Mouse (Mus musculus): ENCODE measurements at regions not wholly inside any gene's neighbourhood (a gene's known extent, or its start where the extent isn't known, plus 50 kb on each side); places are given as distances from the start of the nearest gene placed in this dataset.

- ATAC-seq (replicated peaks; ENCODE audit: low read depth, poor library complexity, severe bottlenecking) = no peak
Observed at GRCm38 (mm10) chr14:45964043-45964442, 306.1 kb upstream of the Ddhd1 start.

- no peak for ATAC-seq (replicated peaks; ENCODE audit: low read depth, poor library complexity, severe bottlenecking)
Observed at GRCm38 (mm10) chr14:45983206-45983857, 325.4 kb upstream of the Ddhd1 start.

GRCm38 (mm10) chr14:45984135-45984892 is 326.4 kb upstream of the Ddhd1 start:
- ATAC-seq (replicated peaks; ENCODE audit: low read depth, poor library complexity, severe bottlenecking) = no peak

- ATAC-seq (replicated peaks; ENCODE audit: low read depth, poor library complexity, severe bottlenecking) = no peak
Observed at GRCm38 (mm10) chr14:45992041-45992869, 334.3 kb upstream of the Ddhd1 start.

GRCm38 (mm10) chr14:45992870-45993135 is 334.9 kb upstream of the Ddhd1 start:
- no peak for ATAC-seq (replicated peaks; ENCODE audit: low read depth, poor library complexity, severe bottlenecking)

GRCm38 (mm10) chr14:45993669-45994068 is 335.7 kb upstream of the Ddhd1 start:
- ATAC-seq (replicated peaks; ENCODE audit: low read depth, poor library complexity, severe bottlenecking) = 0 out of 2 replicates have a peak, but pooled peaks have one; percentile 36

GRCm38 (mm10) chr14:45996760-45997159 is 338.8 kb upstream of the Ddhd1 start:
- ATAC-seq (replicated peaks; ENCODE audit: low read depth, poor library complexity, severe bottlenecking) = no peak

- ATAC-seq (replicated peaks; ENCODE audit: low read depth, poor library complexity, severe bottlenecking) = no peak
Observed at GRCm38 (mm10) chr14:46004078-46004477, 346.1 kb upstream of the Ddhd1 start.

- ATAC-seq (replicated peaks; ENCODE audit: low read depth, poor library complexity, severe bottlenecking) = no peak
Observed at GRCm38 (mm10) chr14:46005307-46005706, 347.4 kb upstream of the Ddhd1 start.

- ATAC-seq (replicated peaks; ENCODE audit: low read depth, poor library complexity, severe bottlenecking) = no peak
Observed at GRCm38 (mm10) chr14:46013232-46013631, 355.3 kb upstream of the Ddhd1 start.

- ATAC-seq (replicated peaks; ENCODE audit: low read depth, poor library complexity, severe bottlenecking) = no peak
Observed at GRCm38 (mm10) chr14:46014090-46014489, 356.1 kb upstream of the Ddhd1 start.

- ATAC-seq (replicated peaks; ENCODE audit: low read depth, poor library complexity, severe bottlenecking) = no peak
Observed at GRCm38 (mm10) chr14:46015682-46016400, 357.9 kb upstream of the Ddhd1 start.

- ATAC-seq (replicated peaks; ENCODE audit: low read depth, poor library complexity, severe bottlenecking) = no peak
Observed at GRCm38 (mm10) chr14:46016701-46017106, 358.8 kb upstream of the Ddhd1 start.

GRCm38 (mm10) chr14:46017286-46017685 is 359.3 kb upstream of the Ddhd1 start:
- ATAC-seq (replicated peaks; ENCODE audit: low read depth, poor library complexity, severe bottlenecking) = no peak

GRCm38 (mm10) chr14:46017976-46018375 is 360.0 kb upstream of the Ddhd1 start:
- no peak for ATAC-seq (replicated peaks; ENCODE audit: low read depth, poor library complexity, severe bottlenecking)

- no peak for ATAC-seq (replicated peaks; ENCODE audit: low read depth, poor library complexity, severe bottlenecking)
Observed at GRCm38 (mm10) chr14:46019240-46020025, 359.8 kb upstream of the Gm15217 start.

GRCm38 (mm10) chr14:46034301-46034700 is 344.9 kb upstream of the Gm15217 start:
- no peak for ATAC-seq (replicated peaks; ENCODE audit: low read depth, poor library complexity, severe bottlenecking)

- no peak for ATAC-seq (replicated peaks; ENCODE audit: low read depth, poor library complexity, severe bottlenecking)
Observed at GRCm38 (mm10) chr14:46060622-46061381, 318.4 kb upstream of the Gm15217 start.
